Mouse (Mus musculus): ENCODE data around the gene Klra2. TPM values are rescaled to one million over a fixed set of nuclear protein-coding genes. Genes with fewer than 3 reads are reported as not detected.
"Not testable (repeated sequence)": the region's sequence is repeated elsewhere in the genome, so short reads cannot be mapped to it uniquely, and the experiment has no call there.

The Klra2 gene
- total RNA-seq (2018; cell fraction: chromatin; rRNA removed), result 10 to 100 TPM in 6 of 26 experiments, 1 to 10 TPM in 15, under 1 TPM in 5; 0.65 to 28.9 (median 5.3) TPM
- total RNA-seq (2018; cell fraction: cytosol; rRNA removed), result 10 to 100 TPM in 5 of 26 experiments, 1 to 10 TPM in 11, under 1 TPM in 10; 0.47 to 13.3 (median 3.8) TPM
- total RNA-seq (2018; cell fraction: nucleus; rRNA removed), result 10 to 100 TPM in 13 of 26 experiments, 1 to 10 TPM in 10, under 1 TPM in 3; 0.51 to 43.7 (median 9.2) TPM
- polyA plus RNA-seq (2018), result 0.55 to 3.9 TPM (median 0.69 TPM) in 3 replicates

DNA sequence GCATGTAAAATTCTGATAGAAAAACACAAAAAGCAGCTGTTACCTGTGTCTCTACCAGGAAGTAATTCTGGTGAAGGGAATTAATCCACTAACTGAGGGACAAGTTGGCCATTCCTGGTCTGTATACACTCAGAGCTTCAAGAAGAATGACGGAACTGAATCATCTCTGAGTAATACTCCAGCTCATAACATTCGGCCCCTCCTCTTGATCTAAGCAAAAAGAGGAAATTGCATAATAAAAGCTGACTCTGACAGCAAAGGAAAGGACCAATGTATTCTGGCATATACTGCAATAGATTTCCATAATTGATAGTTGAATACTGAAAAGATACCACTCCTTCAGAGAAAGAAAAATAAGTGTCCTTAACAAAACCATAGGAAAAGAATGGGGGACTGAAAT, at the start of gene Klra2:
Gene Klra2, minus strand, starts transcription at position 157 of the 400 bp plus-strand sequence.
- H3K36me3 ChIP-seq (ENCODE audit: inconsistent target), result no peaks in the 10 kb centered on the region
- H3K79me2 ChIP-seq (ENCODE audit: inconsistent target), result no peaks in the 10 kb centered on the region
- no peak within 1 kb of the TSS for H3K4me3 ChIP-seq (ENCODE audit: inconsistent target)
- WGBS (ENCODE audit: missing documents), result 3% methylated on average over 2 of the region's 2 CpGs
- H3K27ac ChIP-seq, result peak within 1 kb of the TSS; percentile 21; the same call in 1 of the 2 replicates

DNA sequence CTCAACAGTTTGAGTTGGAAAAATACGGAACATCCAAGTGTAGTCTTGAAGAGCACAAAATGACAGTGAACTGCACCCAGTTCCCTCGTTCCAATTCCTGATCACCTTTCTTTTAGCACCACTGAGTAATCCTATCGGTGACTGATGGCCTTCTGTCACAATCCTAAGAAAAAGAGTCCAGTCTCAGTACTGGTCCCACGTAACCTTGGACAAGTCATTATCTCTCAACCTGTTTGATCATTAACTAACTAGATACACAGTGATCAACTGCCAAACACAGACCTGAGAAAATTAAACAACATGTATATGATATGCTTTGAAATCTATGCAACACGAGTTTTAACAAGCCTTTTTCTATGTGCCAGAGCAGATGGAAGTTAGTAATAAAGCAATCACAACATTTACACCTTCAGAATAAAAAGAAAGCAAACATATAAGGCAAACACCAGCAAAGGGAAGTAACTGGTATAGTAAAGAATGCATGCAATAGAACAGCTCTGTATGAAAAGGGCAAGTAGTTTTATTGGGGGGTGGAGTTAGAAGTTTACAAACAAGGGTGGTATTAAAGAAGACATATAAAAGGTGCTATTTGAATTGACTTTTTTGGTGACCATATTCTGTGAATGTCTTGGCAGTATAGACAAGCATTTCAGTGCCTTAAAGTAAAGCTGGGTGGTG, 47.4 kb upstream of the Klra2 start:
- Histone ChIP-seq H3K36me3 (ENCODE audit: inconsistent target) (no peaks in the 10 kb centered on the region), H3K4me3 (ENCODE audit: inconsistent target) (no peak overlapping the region), H3K79me2 (ENCODE audit: inconsistent target) (no peaks in the 10 kb centered on the region), H3K27ac (no peak overlapping the region)
- WGBS (ENCODE audit: missing documents), result 82% methylated on average over 5 of the region's 5 CpGs

GRCm38 (mm10) chr6:131293916-131294315, 46.8 kb upstream of the Klra2 start:
- Histone ChIP-seq H3K79me2 (ENCODE audit: inconsistent target) (no peaks in the 10 kb centered on the region), H3K36me3 (ENCODE audit: inconsistent target) (no peaks in the 10 kb centered on the region), H3K4me3 (ENCODE audit: inconsistent target) (no peak overlapping the region), H3K27ac (no peak overlapping the region)
- 68% methylated on average over 5 of the region's 5 CpGs for WGBS (ENCODE audit: missing documents)

DNA sequence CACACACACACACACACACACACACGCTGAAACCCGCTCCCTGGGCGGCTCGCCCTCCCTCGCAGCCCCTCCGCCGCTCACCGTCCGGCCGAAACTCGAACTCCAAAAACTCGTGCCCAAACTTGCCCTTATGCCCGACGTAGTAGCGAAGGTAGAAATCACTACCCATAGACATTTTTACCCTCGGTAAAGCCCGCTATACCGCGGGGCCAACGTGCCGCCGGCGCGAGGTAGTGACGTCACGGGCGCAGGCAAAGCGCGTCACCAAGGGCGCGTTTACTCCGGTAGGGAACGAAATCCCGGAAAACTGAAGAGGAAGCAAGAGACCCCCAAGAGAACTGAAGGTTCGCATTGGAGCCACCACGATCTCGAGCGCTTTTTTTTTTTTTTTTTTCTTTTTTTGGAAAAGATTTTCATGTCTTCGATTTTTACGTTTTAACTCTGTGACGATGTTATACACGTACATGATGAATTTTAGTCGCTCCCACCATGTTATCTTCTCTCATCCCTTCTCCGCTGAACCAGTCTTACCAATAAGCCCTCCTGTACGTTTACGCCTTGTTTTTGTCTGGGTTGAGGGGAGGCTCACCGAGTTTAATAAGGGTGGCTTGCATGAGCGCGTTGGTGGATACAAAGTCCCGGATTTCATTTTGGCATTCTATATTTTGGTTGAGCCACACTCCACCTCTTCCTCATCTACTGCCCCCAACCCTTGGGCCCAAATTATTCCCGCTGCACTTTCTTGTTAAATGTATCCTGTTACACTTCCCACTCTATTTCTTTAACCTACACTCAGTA, 46.0 kb upstream of the Klra2 start, which contains the start of gene Magohb:
Gene Magohb, minus strand, starts transcription at position 254 of the 798 bp plus-strand sequence.
- Histone ChIP-seq H3K36me3 (ENCODE audit: inconsistent target) (peaks cover 4% of the 10 kb centered on the region; the same call in 1 of the 2 replicates), H3K27ac (peak within 1 kb of the TSS; percentile 21; the same call in 1 of the 2 replicates), H3K79me2 (ENCODE audit: inconsistent target) (no peaks in the 10 kb centered on the region), H3K4me3 (ENCODE audit: inconsistent target) (peak within 1 kb of the TSS; percentile 57)
- WGBS (ENCODE audit: missing documents), result 2% methylated on average over 46 of the region's 51 CpGs

DNA sequence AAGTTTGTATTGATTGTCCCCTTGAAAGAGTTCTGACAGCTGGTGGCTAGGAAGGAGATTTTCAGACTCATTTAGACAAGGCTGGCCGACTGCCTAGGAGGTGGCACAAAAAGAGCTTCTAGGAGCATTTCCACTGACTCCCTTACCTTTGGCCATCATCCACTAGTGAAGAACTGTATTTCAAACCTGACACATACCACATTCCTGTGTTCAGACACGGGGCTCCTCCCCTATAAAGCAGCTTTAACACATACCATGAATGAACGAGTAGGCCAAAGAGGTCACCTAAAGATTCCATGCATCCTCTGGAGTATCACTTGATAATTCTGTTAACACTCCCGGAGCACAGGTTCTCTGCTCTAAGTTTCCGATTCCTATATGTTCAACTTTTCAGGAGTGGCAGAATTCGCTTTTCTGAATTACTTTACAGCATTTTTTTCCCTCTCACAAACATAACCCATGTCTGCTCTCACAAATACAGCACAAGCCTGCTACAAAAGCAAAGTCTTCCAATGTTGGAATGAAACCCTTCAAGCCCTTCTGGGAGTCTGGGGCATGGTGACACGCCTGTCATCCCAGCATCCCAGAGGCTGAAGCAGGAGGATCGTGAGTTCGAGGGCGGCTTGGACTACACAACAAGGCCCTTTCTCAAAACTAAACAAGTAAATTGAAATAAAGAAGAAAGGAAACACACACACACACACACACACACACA, 45.3 kb upstream of the Klra2 start:
- Histone ChIP-seq H3K4me3 (ENCODE audit: inconsistent target) (peak overlapping the region; percentile 57), H3K79me2 (ENCODE audit: inconsistent target) (no peaks in the 10 kb centered on the region), H3K36me3 (ENCODE audit: inconsistent target) (peaks cover 12% of the 10 kb centered on the region; the same call in 1 of the 2 replicates), H3K27ac (peak overlapping the region; percentile 21; the same call in 1 of the 2 replicates)
- 20% methylated on average over 9 of the region's 10 CpGs for WGBS (ENCODE audit: missing documents)

GRCm38 (mm10) chr6:131290430-131290829, 43.3 kb upstream of the Klra2 start:
- Histone ChIP-seq H3K27ac (no peak overlapping the region), H3K36me3 (ENCODE audit: inconsistent target) (peaks cover 13% of the 10 kb centered on the region; the same call in 1 of the 2 replicates), H3K79me2 (ENCODE audit: inconsistent target) (no peaks in the 10 kb centered on the region), H3K4me3 (ENCODE audit: inconsistent target) (no peak overlapping the region)
- WGBS (ENCODE audit: missing documents), result 0% methylated on average over 2 of the region's 2 CpGs

DNA sequence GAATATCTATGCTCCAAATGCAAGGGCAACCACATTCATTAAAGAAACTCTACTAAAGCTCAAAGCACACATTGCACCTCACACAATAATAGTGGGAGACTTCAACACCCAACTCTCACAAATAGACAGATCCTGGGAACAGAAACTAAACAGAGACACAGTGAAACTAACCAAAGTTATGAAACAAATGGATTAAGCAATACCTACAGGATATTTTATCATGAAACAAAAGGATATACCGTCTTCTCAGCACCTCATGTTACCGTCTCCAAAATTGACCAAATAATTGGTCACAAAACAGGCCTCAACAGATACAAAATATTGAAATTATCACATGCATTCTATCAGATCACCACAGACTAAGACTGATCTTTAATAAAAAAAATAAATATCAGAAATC, 31.0 kb upstream of the Klra2 start:
- not testable (repeated sequence) for H3K4me3 ChIP-seq (ENCODE audit: inconsistent target); H3K27ac ChIP-seq; H3K36me3 ChIP-seq (ENCODE audit: inconsistent target); H3K79me2 ChIP-seq (ENCODE audit: inconsistent target)
- WGBS (ENCODE audit: missing documents), result 29% methylated on average over 2 of the region's 2 CpGs

GRCm38 (mm10) chr6:131276659-131277058, 29.5 kb upstream of the Klra2 start:
- H3K36me3 ChIP-seq (ENCODE audit: inconsistent target), result no peaks in the 10 kb centered on the region
- H3K4me3 ChIP-seq (ENCODE audit: inconsistent target), result no peak overlapping the region
- H3K79me2 ChIP-seq (ENCODE audit: inconsistent target), result no peaks in the 10 kb centered on the region
- no peak overlapping the region for H3K27ac ChIP-seq
- WGBS (ENCODE audit: missing documents), result 93% methylated on average over 4 of the region's 4 CpGs

DNA sequence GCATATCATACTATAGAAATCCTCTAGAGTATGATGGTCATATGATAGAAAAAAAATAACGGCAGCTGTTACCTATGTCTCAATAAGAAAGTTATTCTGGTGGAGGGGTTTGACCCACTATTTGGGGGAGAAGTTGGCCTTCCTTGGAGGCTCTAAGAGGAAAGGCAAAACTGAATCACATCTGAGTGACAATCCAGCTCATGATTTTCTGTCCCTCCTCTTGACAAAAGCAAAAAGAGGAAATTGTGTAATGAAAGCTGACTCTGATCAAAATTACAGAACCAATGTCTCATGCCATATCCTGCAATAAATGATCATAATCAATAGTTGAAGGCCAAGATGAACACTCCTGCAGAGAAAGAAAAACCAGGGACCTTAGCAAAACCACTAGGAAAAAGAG, 25.1 kb upstream of the Klra2 start:
- H3K79me2 ChIP-seq (ENCODE audit: inconsistent target), result no peaks in the 10 kb centered on the region
- no peak overlapping the region for H3K27ac ChIP-seq
- WGBS (ENCODE audit: missing documents), result 78% methylated on average over 1 of the region's 1 CpGs
- no peak overlapping the region for H3K4me3 ChIP-seq (ENCODE audit: inconsistent target)
- H3K36me3 ChIP-seq (ENCODE audit: inconsistent target), result no peaks in the 10 kb centered on the region

DNA sequence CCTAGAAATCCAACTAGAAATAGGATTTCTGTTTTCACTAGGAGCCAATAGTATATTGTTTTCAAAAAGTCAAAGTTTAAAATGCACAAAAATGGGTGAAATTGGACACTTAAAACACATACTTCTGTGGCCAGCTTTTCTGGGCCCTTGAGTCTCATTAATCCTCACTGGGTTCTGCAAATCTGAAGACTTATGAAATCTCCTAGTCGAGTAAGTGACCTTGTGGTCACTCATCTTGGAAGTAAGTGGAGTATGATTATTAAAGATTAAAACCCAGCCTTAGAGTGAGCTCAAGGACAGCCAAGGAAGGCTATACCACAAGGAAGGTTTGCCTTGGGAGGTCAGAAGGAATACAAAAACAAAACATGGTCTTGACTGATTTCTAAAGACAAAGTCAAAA, 23.1 kb upstream of the Klra2 start:
- Histone ChIP-seq H3K4me3 (ENCODE audit: inconsistent target) (no peak overlapping the region), H3K27ac (peak overlapping the region; percentile 41), H3K79me2 (ENCODE audit: inconsistent target) (no peaks in the 10 kb centered on the region), H3K36me3 (ENCODE audit: inconsistent target) (no peaks in the 10 kb centered on the region)
- 13% methylated on average over 1 of the region's 1 CpGs for WGBS (ENCODE audit: missing documents)

GRCm38 (mm10) chr6:131269599-131269998, 22.4 kb upstream of the Klra2 start:
- Histone ChIP-seq H3K79me2 (ENCODE audit: inconsistent target) (no peaks in the 10 kb centered on the region), H3K4me3 (ENCODE audit: inconsistent target) (no peak overlapping the region), H3K36me3 (ENCODE audit: inconsistent target) (no peaks in the 10 kb centered on the region), H3K27ac (peak overlapping the region; percentile 41)
- 9% methylated on average over 2 of the region's 2 CpGs for WGBS (ENCODE audit: missing documents)

- Histone ChIP-seq H3K4me3 (ENCODE audit: inconsistent target) (no peak overlapping the region), H3K27ac (no peak overlapping the region), H3K36me3 (ENCODE audit: inconsistent target) (no peaks in the 10 kb centered on the region), H3K79me2 (ENCODE audit: inconsistent target) (no peaks in the 10 kb centered on the region)
- WGBS (ENCODE audit: missing documents), result 49% methylated on average over 5 of the region's 5 CpGs
These were observed 17.0 kb upstream of the Klra2 start for GRCm38 (mm10) chr6:131264175-131264574.

- H3K4me3 ChIP-seq (ENCODE audit: inconsistent target), result no peak overlapping the region
- no peaks in the 10 kb centered on the region for H3K36me3 ChIP-seq (ENCODE audit: inconsistent target)
- WGBS (ENCODE audit: missing documents), result 74% methylated on average over 3 of the region's 3 CpGs
- no peak overlapping the region for H3K27ac ChIP-seq
- no peaks in the 10 kb centered on the region for H3K79me2 ChIP-seq (ENCODE audit: inconsistent target)
These were observed 15.6 kb upstream of the Klra2 start for GRCm38 (mm10) chr6:131262778-131263177.

DNA sequence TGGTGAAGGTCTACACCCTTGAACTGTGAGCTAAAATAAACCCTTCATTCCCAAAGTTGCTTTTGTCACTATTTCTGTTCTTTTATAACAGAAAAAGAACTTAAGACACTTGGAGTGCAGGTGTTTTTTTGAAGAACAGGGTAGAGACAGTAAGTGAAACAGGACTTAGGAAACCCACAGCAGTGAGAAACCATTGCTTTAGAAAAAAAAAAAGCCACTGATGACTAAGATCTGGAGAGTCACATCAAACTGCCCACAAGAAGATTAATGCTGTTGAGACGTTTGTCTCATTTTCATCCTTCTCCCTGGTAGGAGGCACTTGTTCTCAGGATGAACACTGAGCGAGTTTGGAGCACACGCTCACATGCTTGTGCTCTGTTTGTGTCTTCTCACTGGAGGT, 14.8 kb upstream of the Klra2 start:
- Histone ChIP-seq H3K27ac (no peak overlapping the region), H3K79me2 (ENCODE audit: inconsistent target) (no peaks in the 10 kb centered on the region), H3K4me3 (ENCODE audit: inconsistent target) (no peak overlapping the region), H3K36me3 (ENCODE audit: inconsistent target) (no peaks in the 10 kb centered on the region)
- WGBS (ENCODE audit: missing documents), result 86% methylated on average over 3 of the region's 3 CpGs
